Mouse (Mus musculus) MEL-GATA-1-ER (cell line): ENCODE data around the gene Polr3gl.
A peak's percentile ranks its signal among the peaks of the same experiment; 100 is the strongest.
"Not testable (repeated sequence)": the region's sequence is repeated elsewhere in the genome, so short reads cannot be mapped to it uniquely, and the experiment has no call there.

Experiments used
- DNase-seq: peaks from one replicate; pipeline ENCODE4 v3.0.0-alpha.2; 2012; ENCODE audit warnings: low read depth; ENCODE audit errors: extremely low read depth

Gene Polr3gl

GRCm38 (mm10) chr3:96593790-96594560 lies at the start of gene Polr3gl:
Polr3gl (minus strand) TSS chr3:96594181.
- peak; percentile 98 for DNase-seq

- DNase-seq: peak; percentile 81
Observed at GRCm38 (mm10) chr3:96639219-96639618, 45.2 kb upstream of the Polr3gl start.

GRCm38 (mm10) chr3:96636448-96636847 lies 42.5 kb upstream of the Polr3gl start:
- DNase-seq: no peak

GRCm38 (mm10) chr3:96635906-96636305 lies 41.9 kb upstream of the Polr3gl start:
- DNase-seq: peak; percentile 47

GRCm38 (mm10) chr3:96634928-96635879 lies 41.2 kb upstream of the Polr3gl start, which contains the start of the genes Pex11b and Gm42957:
Pex11b (plus strand) TSS chr3:96635376.
Gm42957 (plus strand) TSS chr3:96635474.
- peak; percentile 95 for DNase-seq

- DNase-seq: peak; percentile 24
Observed at GRCm38 (mm10) chr3:96634015-96634414, 40.0 kb upstream of the Polr3gl start.

- DNase-seq: no peak
Observed at GRCm38 (mm10) chr3:96632058-96632457, 38.1 kb upstream of the Polr3gl start.

GRCm38 (mm10) chr3:96629729-96630600 lies 36.0 kb upstream of the Polr3gl start, which contains the start of gene Rbm8a:
Rbm8a (plus strand) TSS chr3:96629933.
- peak; percentile 100 for DNase-seq

- DNase-seq: no peak
Observed at GRCm38 (mm10) chr3:96623201-96623600, 29.2 kb upstream of the Polr3gl start.

- DNase-seq: no peak
Observed at GRCm38 (mm10) chr3:96617941-96618340, 24.0 kb upstream of the Polr3gl start.

- no peak for DNase-seq
Observed at GRCm38 (mm10) chr3:96606618-96607017, 12.6 kb upstream of the Polr3gl start.

GRCm38 (mm10) chr3:96606007-96606406 lies 12.0 kb upstream of the Polr3gl start:
- DNase-seq: not testable (repeated sequence)

- DNase-seq: no peak
Observed at GRCm38 (mm10) chr3:96603311-96603710, 9.3 kb upstream of the Polr3gl start.

GRCm38 (mm10) chr3:96602704-96603084 lies 8.7 kb upstream of the Polr3gl start:
- DNase-seq: no peak

GRCm38 (mm10) chr3:96601941-96602703 lies 8.1 kb upstream of the Polr3gl start:
- DNase-seq: no peak

- peak; percentile 68 for DNase-seq
Observed at GRCm38 (mm10) chr3:96601251-96601787, 7.3 kb upstream of the Polr3gl start.

GRCm38 (mm10) chr3:96600639-96601250 lies 6.8 kb upstream of the Polr3gl start, which contains the start of gene Lix1l:
Lix1l (plus strand) TSS chr3:96601149.
- DNase-seq: peak; percentile 100

- DNase-seq: no peak
Observed at GRCm38 (mm10) chr3:96599411-96599810, 5.4 kb upstream of the Polr3gl start.

- no peak for DNase-seq
Observed at GRCm38 (mm10) chr3:96599069-96599393, 5.0 kb upstream of the Polr3gl start.
